Mouse (Mus musculus): ENCODE data around the gene Bnc2. TPM values are rescaled to one million over a fixed set of nuclear protein-coding genes. Genes with fewer than 3 reads are reported as not detected.
A peak's percentile ranks its signal among the peaks of the same experiment; 100 is the strongest.

Gene Bnc2
- polyA plus RNA-seq, 2 experiments: 24.3 to 25.7 TPM

GRCm38 (mm10) chr4:84361165-84361564 is 313.9 kb downstream of the Bnc2 start:
- Histone ChIP-seq H3K4me1 (ENCODE audit: control insufficient read depth, insufficient read depth, low read length) (peaks cover 44% of the 10 kb centered on the region), H3K4me2 (replicated peaks; ENCODE audit: low read depth, low read length, severe bottlenecking) (no peak overlapping the region), H3K9me3 (ENCODE audit: control insufficient read depth, low read length) (no peaks in the 10 kb centered on the region), H3K9ac (ENCODE audit: low read depth, low read length, severe bottlenecking) (no peak overlapping the region), H3K27ac (replicated peaks; ENCODE audit: low read depth, low read length) (0 out of 2 replicates have a peak overlapping the region, but pooled peaks have one; percentile 27), H3K36me3 (ENCODE audit: control insufficient read depth, insufficient read depth, low read length) (no peaks in the 10 kb centered on the region), H3K27me3 (ENCODE audit: control insufficient read depth, insufficient read depth, low read length) (no peaks in the 10 kb centered on the region), H3K4me3 (replicated peaks; ENCODE audit: low read length) (no peak overlapping the region)
- DNase-seq (ENCODE audit: low spot score): no peak
- ATAC-seq (ENCODE audit: low FRiP score, low read depth): no peak
- no peak for TF ChIP-seq POLR2A (IDR thresholded peaks at IDR 0.05; ENCODE audit: borderline replicate concordance, extremely low read depth, insufficient read depth, insufficient read length)
- 50% methylated on average over 5 of the region's 5 CpGs for WGBS

GRCm38 (mm10) chr4:84359996-84360395 is 315.1 kb downstream of the Bnc2 start:
- H3K9ac ChIP-seq (ENCODE audit: low read depth, low read length, severe bottlenecking): no peak overlapping the region
- ATAC-seq (ENCODE audit: low FRiP score, low read depth): no peak
- H3K9me3 ChIP-seq (ENCODE audit: control insufficient read depth, low read length): no peaks in the 10 kb centered on the region
- DNase-seq (ENCODE audit: low spot score): no peak
- no peak overlapping the region for H3K4me2 ChIP-seq (replicated peaks; ENCODE audit: low read depth, low read length, severe bottlenecking)
- peaks cover 48% of the 10 kb centered on the region for H3K4me1 ChIP-seq (ENCODE audit: control insufficient read depth, insufficient read depth, low read length)
- H3K27ac ChIP-seq (replicated peaks; ENCODE audit: low read depth, low read length): no peak overlapping the region
- no peak for TF ChIP-seq POLR2A (IDR thresholded peaks at IDR 0.05; ENCODE audit: borderline replicate concordance, extremely low read depth, insufficient read depth, insufficient read length)
- 84% methylated on average over 2 of the region's 2 CpGs for WGBS
- no peaks in the 10 kb centered on the region for H3K36me3 ChIP-seq (ENCODE audit: control insufficient read depth, insufficient read depth, low read length)
- no peaks in the 10 kb centered on the region for H3K27me3 ChIP-seq (ENCODE audit: control insufficient read depth, insufficient read depth, low read length)
- no peak overlapping the region for H3K4me3 ChIP-seq (replicated peaks; ENCODE audit: low read length)

GRCm38 (mm10) chr4:84358204-84358603 is 316.9 kb downstream of the Bnc2 start:
- Histone ChIP-seq H3K27ac (replicated peaks; ENCODE audit: low read depth, low read length) (no peak overlapping the region), H3K4me3 (replicated peaks; ENCODE audit: low read length) (no peak overlapping the region), H3K9me3 (ENCODE audit: control insufficient read depth, low read length) (no peaks in the 10 kb centered on the region), H3K27me3 (ENCODE audit: control insufficient read depth, insufficient read depth, low read length) (no peaks in the 10 kb centered on the region), H3K4me1 (ENCODE audit: control insufficient read depth, insufficient read depth, low read length) (peaks cover 44% of the 10 kb centered on the region), H3K36me3 (ENCODE audit: control insufficient read depth, insufficient read depth, low read length) (no peaks in the 10 kb centered on the region), H3K9ac (ENCODE audit: low read depth, low read length, severe bottlenecking) (no peak overlapping the region), H3K4me2 (replicated peaks; ENCODE audit: low read depth, low read length, severe bottlenecking) (no peak overlapping the region)
- no peak for TF ChIP-seq POLR2A (IDR thresholded peaks at IDR 0.05; ENCODE audit: borderline replicate concordance, extremely low read depth, insufficient read depth, insufficient read length)
- 28% methylated on average over 2 of the region's 2 CpGs for WGBS
- ATAC-seq (ENCODE audit: low FRiP score, low read depth): no peak
- DNase-seq (ENCODE audit: low spot score): no peak

DNA sequence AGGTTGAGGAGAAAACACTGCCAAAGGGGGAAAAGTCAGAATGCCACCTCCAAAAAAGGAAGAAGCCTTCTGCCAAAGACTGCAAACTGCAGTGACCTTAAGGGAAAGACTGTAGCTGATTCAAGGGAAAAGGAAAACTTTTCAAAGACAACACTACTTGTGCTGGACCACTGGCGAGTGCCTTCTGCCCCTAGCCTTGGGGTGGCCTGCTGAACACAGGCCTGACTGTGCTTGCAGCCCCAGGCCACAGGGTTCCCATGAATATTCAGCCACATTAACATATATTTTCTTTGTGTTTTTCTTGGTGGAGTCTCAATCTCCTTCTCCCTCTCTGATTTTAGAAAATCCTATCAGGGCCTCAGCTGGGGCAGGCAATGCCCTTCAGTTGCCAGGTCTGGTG is 317.7 kb downstream of the Bnc2 start:
- no peaks in the 10 kb centered on the region for H3K27me3 ChIP-seq (ENCODE audit: control insufficient read depth, insufficient read depth, low read length)
- no peaks in the 10 kb centered on the region for H3K9me3 ChIP-seq (ENCODE audit: control insufficient read depth, low read length)
- H3K4me1 ChIP-seq (ENCODE audit: control insufficient read depth, insufficient read depth, low read length): peaks cover 36% of the 10 kb centered on the region
- 62% methylated on average over 1 of the region's 1 CpGs for WGBS
- H3K4me3 ChIP-seq (replicated peaks; ENCODE audit: low read length): no peak overlapping the region
- no peaks in the 10 kb centered on the region for H3K36me3 ChIP-seq (ENCODE audit: control insufficient read depth, insufficient read depth, low read length)
- H3K4me2 ChIP-seq (replicated peaks; ENCODE audit: low read depth, low read length, severe bottlenecking): no peak overlapping the region
- no peak overlapping the region for H3K9ac ChIP-seq (ENCODE audit: low read depth, low read length, severe bottlenecking)
- ATAC-seq (ENCODE audit: low FRiP score, low read depth) (no peak), DNase-seq (ENCODE audit: low spot score) (no peak)
- H3K27ac ChIP-seq (replicated peaks; ENCODE audit: low read depth, low read length): no peak overlapping the region
- no peak for TF ChIP-seq POLR2A (IDR thresholded peaks at IDR 0.05; ENCODE audit: borderline replicate concordance, extremely low read depth, insufficient read depth, insufficient read length)

DNA sequence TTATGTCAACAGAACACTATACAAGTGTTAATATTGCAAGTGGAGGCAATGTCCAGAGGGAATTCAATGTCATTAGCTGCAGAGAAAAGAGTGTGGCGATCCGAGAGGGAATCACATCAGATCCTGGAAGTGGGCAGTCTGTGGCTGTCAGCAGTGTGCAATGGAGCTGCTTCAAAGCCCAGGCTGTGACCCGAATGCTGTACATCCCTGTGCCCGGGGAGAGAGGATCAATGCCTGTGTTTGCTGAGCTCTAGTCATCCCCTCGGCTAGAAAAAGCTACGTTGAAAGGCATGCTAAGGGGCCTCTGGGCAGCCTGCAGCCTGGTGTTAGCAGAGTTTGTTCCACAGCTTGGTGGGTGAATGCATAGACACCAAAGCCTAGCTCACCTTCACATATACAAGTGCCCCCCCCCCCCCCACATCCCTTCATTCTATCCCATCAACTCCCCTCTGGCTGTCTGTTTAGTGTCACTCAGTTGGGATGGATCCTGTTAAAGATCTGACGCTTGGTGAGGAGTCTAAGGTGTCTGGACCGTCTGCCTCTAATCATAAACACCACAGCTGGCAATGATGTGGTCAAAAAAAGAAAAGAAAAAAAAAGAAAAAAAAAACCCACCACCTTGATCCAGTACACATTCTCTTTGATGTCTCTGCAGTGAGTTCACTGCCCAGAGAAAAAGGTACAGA is 318.5 kb downstream of the Bnc2 start:
- DNase-seq (ENCODE audit: low spot score): no peak
- 21% methylated on average over 8 of the region's 8 CpGs for WGBS
- Histone ChIP-seq H3K9ac (ENCODE audit: low read depth, low read length, severe bottlenecking) (no peak overlapping the region), H3K4me2 (replicated peaks; ENCODE audit: low read depth, low read length, severe bottlenecking) (no peak overlapping the region), H3K4me3 (replicated peaks; ENCODE audit: low read length) (no peak overlapping the region), H3K9me3 (ENCODE audit: control insufficient read depth, low read length) (no peaks in the 10 kb centered on the region), H3K36me3 (ENCODE audit: control insufficient read depth, insufficient read depth, low read length) (no peaks in the 10 kb centered on the region), H3K27me3 (ENCODE audit: control insufficient read depth, insufficient read depth, low read length) (no peaks in the 10 kb centered on the region), H3K27ac (replicated peaks; ENCODE audit: low read depth, low read length) (no peak overlapping the region), H3K4me1 (ENCODE audit: control insufficient read depth, insufficient read depth, low read length) (peaks cover 32% of the 10 kb centered on the region)
- TF ChIP-seq POLR2A (IDR thresholded peaks at IDR 0.05; ENCODE audit: borderline replicate concordance, extremely low read depth, insufficient read depth, insufficient read length): no peak
- no peak for ATAC-seq (ENCODE audit: low FRiP score, low read depth)

All from limb, embryonic 14.5 days (tissue).